Mouse (Mus musculus): Measurements from ENCODE around the gene Pigq. TPM values are rescaled to one million over a fixed set of nuclear protein-coding genes. Genes with fewer than 3 reads are reported as not detected.

Pigq gene
- total RNA-seq (2023): 10 to 100 TPM; 46.9 to 60.5 TPM

DNA sequence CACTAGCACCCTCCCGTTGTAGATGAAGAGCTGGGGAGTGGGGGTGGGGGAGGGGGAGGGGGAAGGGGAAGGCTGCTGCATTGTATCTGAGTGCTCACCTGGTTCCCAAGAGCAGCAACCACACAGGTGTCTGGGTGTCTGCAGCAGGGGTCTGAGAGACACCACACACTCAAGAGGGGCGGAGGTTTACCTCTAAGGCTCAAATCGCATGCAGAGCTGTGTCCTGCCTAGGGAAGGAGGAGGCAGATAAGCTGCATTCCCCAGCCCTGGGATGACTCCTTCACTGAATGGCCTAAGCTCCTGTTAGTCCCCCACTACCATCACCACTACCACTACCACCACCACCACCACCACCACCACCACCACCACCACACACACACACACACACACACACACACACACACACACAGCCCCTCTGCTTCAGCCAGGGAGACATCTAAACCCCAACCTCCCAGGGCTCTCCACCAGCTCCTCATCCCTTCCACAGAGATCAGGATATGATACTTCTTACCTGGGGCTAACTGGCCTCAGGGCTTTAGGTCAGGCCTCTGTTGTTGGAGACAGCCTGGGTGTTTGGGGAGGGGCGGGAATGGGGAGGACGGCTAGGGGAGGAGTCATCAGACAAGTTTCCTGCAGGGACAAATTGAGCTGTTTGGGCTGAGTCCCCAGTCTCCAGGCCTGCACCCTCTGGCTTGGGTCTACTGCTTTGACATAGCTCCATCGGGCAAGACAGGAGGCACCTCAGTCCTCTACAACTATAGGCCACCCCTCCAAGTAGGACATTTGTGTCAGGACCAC lies at the start of gene Pigq, which contains the start of gene Nhlrc4:
Pigq (minus strand) TSS at position 571 of the 798 bp plus-strand sequence.
Nhlrc4 (minus strand) TSS at position 596 of the 798 bp plus-strand sequence.

DNA sequence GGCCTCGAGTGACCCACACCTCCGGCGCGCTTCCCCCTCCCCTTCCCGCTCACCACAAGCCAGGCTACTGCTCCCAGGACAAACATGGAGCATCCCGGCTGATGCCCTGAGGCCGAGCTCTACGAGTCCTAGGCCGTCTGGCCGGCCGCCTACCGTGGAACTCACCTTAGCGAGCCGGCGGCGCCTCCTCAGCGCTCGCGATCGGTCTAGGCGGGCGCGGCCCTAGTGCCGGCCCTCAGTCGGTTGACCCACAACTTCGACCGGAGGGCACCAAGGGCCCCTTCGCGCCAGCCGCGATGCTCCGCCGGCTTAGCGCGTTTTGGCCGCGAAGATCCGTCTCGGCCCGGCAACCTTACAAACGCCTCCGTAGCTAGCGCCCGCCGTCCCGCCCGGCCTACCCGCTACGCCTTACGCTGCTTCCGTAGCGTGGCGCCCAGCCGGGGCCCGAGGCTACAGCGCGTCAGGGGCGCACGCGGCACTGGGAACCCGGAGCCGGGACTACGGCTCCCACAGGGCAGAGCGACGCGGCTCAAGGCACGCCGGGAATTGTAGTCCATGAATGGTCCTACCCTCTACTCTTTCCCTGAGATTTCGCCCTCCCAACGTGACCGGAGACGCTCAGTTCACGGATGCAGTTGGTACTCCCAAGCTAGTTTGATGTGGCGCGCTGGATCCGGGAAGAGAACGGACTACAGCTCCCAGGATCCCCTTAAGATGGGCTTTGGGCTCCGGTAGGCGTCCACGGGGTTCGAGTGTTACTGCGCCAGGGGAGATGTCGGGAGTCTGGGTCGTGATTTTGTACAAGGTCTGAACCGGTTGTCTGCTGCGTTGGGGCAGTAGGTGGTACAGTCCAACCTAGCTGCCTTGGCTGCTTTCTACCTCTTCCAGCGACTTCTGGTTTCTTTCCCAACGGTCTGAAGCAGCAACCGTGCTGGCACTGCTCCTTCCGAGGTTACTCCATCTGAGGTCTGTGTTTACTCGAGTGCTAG lies 40.9 kb upstream of the Pigq start, which contains the start of gene Capn15:
Capn15 (minus strand) TSS at position 491 of the 989 bp plus-strand sequence.

GRCm38 (mm10) chr17:25951803-25952623 lies 7.3 kb upstream of the Pigq start, which contains the start of gene A930017K11Rik:
TSS of gene A930017K11Rik (minus strand) at chr17:25952565.

GRCm38 (mm10) chr17:25919144-25919785 lies 25.5 kb downstream of the Pigq start, which contains the start of gene Rab40c:
TSS of gene Rab40c (minus strand) at chr17:25919727.

DNA sequence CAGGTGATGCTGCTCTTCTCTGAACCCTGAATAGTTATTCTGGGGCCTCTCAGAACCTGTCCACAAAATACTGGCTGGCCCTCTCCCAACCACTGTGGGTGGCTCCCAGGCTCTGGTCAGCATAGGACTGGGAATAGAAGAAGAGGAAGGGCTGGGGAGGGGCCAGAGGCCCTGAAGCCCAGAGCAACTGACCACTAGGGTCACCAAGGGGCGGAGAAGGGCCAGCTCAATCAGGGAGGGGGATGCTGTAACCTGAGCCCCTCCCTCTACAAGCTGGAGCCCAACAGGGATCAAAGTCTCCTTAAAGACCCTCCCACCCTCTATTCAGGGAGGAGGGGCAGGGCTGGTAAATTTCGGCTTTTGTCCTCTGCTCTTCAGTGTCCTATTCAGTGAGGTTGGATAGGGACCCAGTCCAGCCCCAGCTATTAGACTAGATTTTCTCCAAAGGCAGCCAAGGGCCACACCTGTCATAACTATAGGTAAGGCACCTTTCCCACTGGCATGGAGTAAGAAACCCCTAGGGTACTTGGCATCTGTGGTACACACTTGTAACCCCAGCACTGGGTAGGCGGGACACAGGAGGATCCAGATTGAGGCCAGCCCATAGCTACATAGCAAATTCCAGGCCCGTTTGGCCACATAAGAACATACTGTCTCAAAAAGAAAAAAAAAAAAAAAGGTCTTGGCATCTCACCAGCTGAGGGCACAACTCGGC lies 64.4 kb downstream of the Pigq start, which contains the start of gene Wfikkn1:
Wfikkn1 (minus strand) TSS at position 663 of the 715 bp plus-strand sequence.

Other genes starting within 250 kb of the Pigq start
- not detected for gene Gng13, start 227.8 kb downstream of the Pigq start, total RNA-seq (2023)
- 1 to 10 TPM; 2.6 to 3.9 TPM for gene Chtf18, start 217.5 kb downstream of the Pigq start, total RNA-seq (2023)
- gene Rpusd1, start 217.3 kb downstream of the Pigq start, total RNA-seq (2023): 1 to 10 TPM; 6.6 to 7.9 TPM
- not detected for gene Mslnl, start 208.9 kb downstream of the Pigq start, total RNA-seq (2023)
- gene Msln, start 190.6 kb downstream of the Pigq start, total RNA-seq (2023): 1 to 10 TPM; 1.2 to 1.3 TPM
- 10 to 100 TPM; 33.1 to 34.7 TPM for gene Narfl, start 171.2 kb downstream of the Pigq start, total RNA-seq (2023)
- 10 to 100 TPM; 21.6 to 21.7 TPM for gene Haghl, start 159.3 kb downstream of the Pigq start, total RNA-seq (2023)
- gene Ccdc78, start 158.4 kb downstream of the Pigq start, total RNA-seq (2023): not detected
- gene Fam173a, start 152.0 kb downstream of the Pigq start, total RNA-seq (2023): 10 to 100 TPM; 33.5 to 35.6 TPM
- gene AC134908.4, start 149.3 kb downstream of the Pigq start, total RNA-seq (2023): not detected
- gene Metrn, start 147.8 kb downstream of the Pigq start, total RNA-seq (2023): 1 to 10 TPM; 8.0 to 9.9 TPM
- under 1 TPM in 1 of 2 experiments, not detected in 1; 0.24 TPM for gene Fbxl16, start 135.9 kb downstream of the Pigq start, total RNA-seq (2023)
- gene Wdr24, start 121.3 kb downstream of the Pigq start, total RNA-seq (2023): 10 to 100 TPM; 13.5 to 14.9 TPM
- 10 to 100 TPM; 23.2 to 28.1 TPM for gene Jmjd8, start 116.1 kb downstream of the Pigq start, total RNA-seq (2023)
- gene Stub1, start 111.5 kb downstream of the Pigq start, total RNA-seq (2023): 10 to 100 TPM; 50.8 to 51.1 TPM
- gene Rhbdl1, start 107.6 kb downstream of the Pigq start, total RNA-seq (2023): 1 to 10 TPM; 1.2 to 1.7 TPM
- gene Gm20683, start 103.2 kb downstream of the Pigq start, total RNA-seq (2023): 1 to 10 TPM in 1 of 2 experiments, under 1 TPM in 1; 0.89 to 4.0 TPM
- gene Rhot2, start 100.1 kb downstream of the Pigq start, total RNA-seq (2023): 10 to 100 TPM; 28.4 to 34.3 TPM
- 1 to 10 TPM; 6.0 to 6.2 TPM for gene Wdr90, start 83.4 kb downstream of the Pigq start, total RNA-seq (2023)
- gene Mcrip2, start 76.2 kb downstream of the Pigq start, total RNA-seq (2023): 1 to 10 TPM; 4.8 to 5.5 TPM
- 10 to 100 TPM; 10.1 to 11.1 TPM for gene Mettl26, start 69.9 kb downstream of the Pigq start, total RNA-seq (2023)
- 1 to 10 TPM; 3.2 to 3.3 TPM for gene Wfikkn1, start 64.1 kb downstream of the Pigq start, total RNA-seq (2023)
- gene Rab40c, start 25.2 kb downstream of the Pigq start, total RNA-seq (2023): 10 to 100 TPM; 16.5 to 18.1 TPM
- not detected for gene Nhlrc4, start within 50 bp of the Pigq start, total RNA-seq (2023)
- not detected for gene A930017K11Rik, start 7.6 kb upstream of the Pigq start, total RNA-seq (2023)
- 10 to 100 TPM; 31.1 to 32.2 TPM for gene Capn15, start 40.9 kb upstream of the Pigq start, total RNA-seq (2023)
- 1 to 10 TPM; 5.1 to 6.8 TPM for gene Rab11fip3, start 124.6 kb upstream of the Pigq start, total RNA-seq (2023)
- 1 to 10 TPM; 5.0 to 6.8 TPM for gene Decr2, start 145.4 kb upstream of the Pigq start, total RNA-seq (2023)
- 1 to 10 TPM; 2.2 to 2.8 TPM for gene Nme4, start 150.7 kb upstream of the Pigq start, total RNA-seq (2023)
- 10 to 100 TPM; 20.9 to 23.1 TPM for gene Tmem8, start 168.4 kb upstream of the Pigq start, total RNA-seq (2023)
- gene Mrpl28, start 178.6 kb upstream of the Pigq start, total RNA-seq (2023): 10 to 100 TPM; 29.3 to 35.8 TPM
- 10 to 100 TPM; 49.8 to 53.8 TPM for gene Axin1, start 193.8 kb upstream of the Pigq start, total RNA-seq (2023)